9 mouse cellular contexts compared by ENCODE assay signal in the genomic region with DNA sequence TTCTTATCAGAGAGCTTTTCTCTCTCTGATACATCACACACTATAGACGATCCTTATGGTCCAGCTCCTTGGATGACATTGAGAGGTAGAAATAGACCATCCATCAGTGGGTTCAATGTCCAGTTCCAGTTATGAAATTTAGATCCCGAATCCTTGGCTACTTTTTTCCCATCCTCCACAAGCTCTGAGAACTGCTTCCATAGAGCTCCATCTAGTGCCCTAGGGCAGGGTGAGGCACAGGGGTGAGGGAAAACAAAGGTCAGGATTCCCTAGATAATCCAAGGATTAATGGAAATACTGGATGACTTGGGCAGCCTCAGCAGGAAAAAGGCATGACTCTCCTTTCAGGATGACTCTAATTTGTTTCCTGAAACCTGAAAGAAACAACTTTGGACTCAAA.
A peak's percentile ranks its signal among the peaks of the same experiment; 100 is the strongest.
DNase-seq lines count a peak whose midpoint lies in the region; ATAC-seq and TF ChIP-seq lines count a peak whose summit lies in the region.
"Had no signal": no experiment of that assay in that cellular context is flagged by ENCODE, and none has a peak within 500 bp of the region (broad histone marks: within the 10 kb centered on the region; RNA-seq: fewer than 3 reads in every experiment).

No protein-coding gene starts in this region.

- no peak overlapping the region for H3K4me2 ChIP-seq in heart, embryonic 11.5 days
- no peak overlapping the region for H3K4me2 ChIP-seq in stomach, postnatal 0 days (replicated peaks; ENCODE audit: low read depth)
- H3K4me2 ChIP-seq in midbrain, embryonic 15.5 days: no peak overlapping the region
- H3K4me2 ChIP-seq: liver, embryonic 11.5 days had no signal

- no peaks in the 10 kb centered on the region for H3K4me1 ChIP-seq in heart, embryonic 11.5 days (ENCODE audit: control insufficient read depth, insufficient read depth, low read length)
- H3K4me1 ChIP-seq in stomach, postnatal 0 days (replicated peaks; ENCODE audit: control insufficient read depth, insufficient read depth): no peaks in the 10 kb centered on the region
- H3K4me1 ChIP-seq in midbrain, embryonic 15.5 days: no peaks in the 10 kb centered on the region

- H3K27ac ChIP-seq in heart, embryonic 11.5 days (ENCODE audit: low read depth, low read length): no peak overlapping the region
- no peak overlapping the region for H3K27ac ChIP-seq in stomach, postnatal 0 days (replicated peaks)
- H3K27ac ChIP-seq in midbrain, embryonic 15.5 days: no peak overlapping the region

- TF ChIP-seq EP300 in stomach, postnatal 0 days (optimal IDR thresholded peaks at IDR 0.05): no peak

- H3K27me3 ChIP-seq in heart, embryonic 11.5 days (ENCODE audit: control insufficient read depth, insufficient read depth, low read length): no peaks in the 10 kb centered on the region
- no peaks in the 10 kb centered on the region for H3K27me3 ChIP-seq in stomach, postnatal 0 days (ENCODE audit: control insufficient read depth, insufficient read depth, low read length)
- no peaks in the 10 kb centered on the region for H3K27me3 ChIP-seq in midbrain, embryonic 15.5 days (replicated peaks)

- H3K9ac ChIP-seq in heart, embryonic 11.5 days (ENCODE audit: low read depth, low read length): no peak overlapping the region
- H3K9ac ChIP-seq in stomach, postnatal 0 days (ENCODE audit: low read length): no peak overlapping the region
- H3K9ac ChIP-seq in midbrain, embryonic 15.5 days: no peak overlapping the region

- no peaks in the 10 kb centered on the region for H3K9me3 ChIP-seq in heart, embryonic 11.5 days (replicated peaks; ENCODE audit: control insufficient read depth, low read length)
- no peaks in the 10 kb centered on the region for H3K9me3 ChIP-seq in stomach, postnatal 0 days (ENCODE audit: control insufficient read depth, low read length)
- H3K9me3 ChIP-seq in midbrain, embryonic 15.5 days: no peaks in the 10 kb centered on the region

- ATAC-seq in heart, embryonic 11.5 days (replicated peaks; ENCODE audit: insufficient number of reproducible peaks, low FRiP score, low TSS enrichment): no peak
- no peak for ATAC-seq in stomach, postnatal 0 days (ENCODE audit: low FRiP score, low TSS enrichment)
- ATAC-seq in midbrain, embryonic 15.5 days (replicated peaks): no peak

- no peaks in the 10 kb centered on the region for H3K36me3 ChIP-seq in heart, embryonic 11.5 days (ENCODE audit: control insufficient read depth, insufficient read depth, low read length)
- no peaks in the 10 kb centered on the region for H3K36me3 ChIP-seq in stomach, postnatal 0 days (ENCODE audit: control insufficient read depth, insufficient read depth, low read length)
- no peaks in the 10 kb centered on the region for H3K36me3 ChIP-seq in midbrain, embryonic 15.5 days (replicated peaks)

- TF ChIP-seq CTCF in stomach, postnatal 0 days (IDR thresholded peaks at IDR 0.05; ENCODE audit: low read depth): peak; percentile 43

- 69% methylated on average over 2 of the region's 2 CpGs for WGBS in heart, embryonic 11.5 days (ENCODE audit: insufficient replicate concordance)
- 62% methylated on average over 2 of the region's 2 CpGs for WGBS in stomach, postnatal 0 days
- WGBS in midbrain, embryonic 15.5 days: 84% methylated on average over 2 of the region's 2 CpGs

- no peak overlapping the region for H3K4me3 ChIP-seq in heart, embryonic 11.5 days (ENCODE audit: low read depth, low read length)
- no peak overlapping the region for H3K4me3 ChIP-seq in stomach, postnatal 0 days (ENCODE audit: low read depth, low read length)
- no peak overlapping the region for H3K4me3 ChIP-seq in midbrain, embryonic 15.5 days

- DNase-seq in heart, postnatal 10 days: peak; percentile 32 to 40
- peak; percentile 5 for DNase-seq in retina, embryonic 14.5 days (ENCODE audit: low spot score)
- DNase-seq in retina, postnatal 1 day: no peak
- DNase-seq in brain, adult 2 months (ENCODE audit: low read depth, low spot score): peak; percentile 10
- DNase-seq in stomach, postnatal 0 days (ENCODE audit: low spot score): no peak
- no peak for DNase-seq in neural tube, embryonic 10.5 days (ENCODE audit: extremely low spot score, low spot score)

- intact Hi-C loops in heart, postnatal 10 days (cut with DNase I): loop anchor here (2.0 kb wide), 1 partner anchor 1126 kb away; no protein-coding TSS in a partner anchor

Comparison
In these comparisons a context has a peak if more than half of its experiments do, and no peak if none do; other contexts are left out.
1. DNase-seq: peak in heart, postnatal 10 days (2 of 2), retina, embryonic 14.5 days (single experiment) and brain, adult 2 months (single experiment); none in retina, postnatal 1 day (single experiment), stomach, postnatal 0 days (single experiment) and neural tube, embryonic 10.5 days (single experiment).